Mouse (Mus musculus) ES-E14 (cell line): Measurements from ENCODE around the gene Pctp.

Source experiments
- CHD2 ChIP-seq: IDR thresholded peaks from 2 replicates; pipeline ENCODE4 v1.6.1; 2014; ENCODE audit warnings: mild to moderate bottlenecking, low read depth, low read length, inconsistent platforms
- HCFC1 ChIP-seq: IDR thresholded peaks from 2 replicates; pipeline ENCODE4 v1.6.1; 2012; ENCODE audit warnings: low read length, inconsistent platforms, borderline replicate concordance; ENCODE audit not compliant: insufficient read depth
- MAFK ChIP-seq: IDR thresholded peaks from 2 replicates; pipeline ENCODE4 v1.6.1; 2014; ENCODE audit warnings: mild to moderate bottlenecking, low read depth, low read length, inconsistent platforms; ENCODE audit not compliant: insufficient read depth
- ZC3H11A ChIP-seq: IDR thresholded peaks from 2 replicates; pipeline ENCODE4 v1.6.1; 2012; ENCODE audit warnings: low read depth, mild to moderate bottlenecking, inconsistent platforms, low read length, borderline replicate concordance
- ZNF384 ChIP-seq: IDR thresholded peaks from 2 replicates; pipeline ENCODE4 v1.6.1; 2012; ENCODE audit warnings: low read depth, low read length, inconsistent platforms

GRCm38 (mm10) chr11:90002231-90002986 is at the start of gene Pctp:
- TF ChIP-seq CHD2 (no peak), HCFC1 (no peak), ZC3H11A (no peak), MAFK (no peak), ZNF384 (no peak)
